8 mouse cellular contexts compared by ENCODE assay signal in genomic region chr13:21722993-21723836, GRCm38 (mm10). TPM values are rescaled to one million over a fixed set of nuclear protein-coding genes. Genes with fewer than 3 reads are reported as not detected.
DNase-seq lines count a peak whose midpoint lies in the region; ATAC-seq and TF ChIP-seq lines count a peak whose summit lies in the region.

No protein-coding gene starts in this region.

- TF ChIP-seq CTCF in kidney, adult 2 months (conservative IDR thresholded peaks at IDR 0.05; ENCODE audit: insufficient read depth, insufficient read length, low read depth, low read length), result no peak
- no peak for TF ChIP-seq CTCF in brain, embryonic 14.5 days (IDR thresholded peaks at IDR 0.05; ENCODE audit: borderline replicate concordance, extremely low read depth, insufficient read depth, insufficient read length)
- TF ChIP-seq CTCF in intestine, postnatal 0 days (IDR thresholded peaks at IDR 0.05; ENCODE audit: low read depth), result 0 out of 2 replicates have a peak, but pooled peaks have one; percentile 14
- TF ChIP-seq CTCF in lung, postnatal 0 days (IDR thresholded peaks at IDR 0.05), result no peak

- H3K4me2 ChIP-seq in kidney, embryonic 14.5 days (replicated peaks; ENCODE audit: low read depth, low read length), result peak overlapping the region; percentile 36
- no peak overlapping the region for H3K4me2 ChIP-seq in intestine, postnatal 0 days (replicated peaks; ENCODE audit: low read depth)
- H3K4me2 ChIP-seq in neural tube, embryonic 12.5 days (replicated peaks), result peak overlapping the region; percentile 60
- H3K4me2 ChIP-seq in lung, postnatal 0 days (replicated peaks; ENCODE audit: low read depth, low read length), result no peak overlapping the region

- no peaks in the 10 kb centered on the region for H3K9me3 ChIP-seq in kidney, embryonic 14.5 days (ENCODE audit: control insufficient read depth, low read length)
- H3K9me3 ChIP-seq in intestine, postnatal 0 days (ENCODE audit: control insufficient read depth), result no peaks in the 10 kb centered on the region
- H3K9me3 ChIP-seq in neural tube, embryonic 12.5 days, result no peaks in the 10 kb centered on the region
- no peaks in the 10 kb centered on the region for H3K9me3 ChIP-seq in lung, postnatal 0 days (ENCODE audit: low read length)

- TF ChIP-seq POLR2A in kidney, adult 2 months (IDR thresholded peaks at IDR 0.05; ENCODE audit: low read depth, low read length), result no peak
- TF ChIP-seq POLR2A in brain, embryonic 14.5 days (IDR thresholded peaks at IDR 0.05; ENCODE audit: borderline replicate concordance, extremely low read depth, insufficient read depth, insufficient read length, poor library complexity, severe bottlenecking), result no peak

- peak overlapping the region; percentile 66; the same call in 1 of the 2 replicates for H3K9ac ChIP-seq in kidney, embryonic 14.5 days (ENCODE audit: low read depth, low read length)
- no peak overlapping the region for H3K9ac ChIP-seq in intestine, postnatal 0 days (ENCODE audit: low read depth, low read length)
- H3K9ac ChIP-seq in neural tube, embryonic 12.5 days, result no peak overlapping the region
- H3K9ac ChIP-seq in lung, postnatal 0 days (replicated peaks; ENCODE audit: low read depth), result no peak overlapping the region

- H3K4me1 ChIP-seq in kidney, embryonic 14.5 days (ENCODE audit: control insufficient read depth, insufficient read depth, low read length), result peaks cover 15% of the 10 kb centered on the region; the same call in 1 of the 2 replicates
- no peaks in the 10 kb centered on the region; the same call in 1 of the 2 replicates for H3K4me1 ChIP-seq in kidney, adult 2 months (ENCODE audit: control insufficient read depth, insufficient read depth, low read length)
- 0 out of 2 replicates have a peak, but pooled peaks cover 3% of the 10 kb centered on the region for H3K4me1 ChIP-seq in intestine, postnatal 0 days (replicated peaks; ENCODE audit: control insufficient read depth, insufficient read depth, low read length)
- peaks cover 17% of the 10 kb centered on the region for H3K4me1 ChIP-seq in neural tube, embryonic 12.5 days
- peaks cover 2% of the 10 kb centered on the region; the same call in 1 of the 2 replicates for H3K4me1 ChIP-seq in lung, postnatal 0 days (ENCODE audit: insufficient read depth, low read depth, low read length)

- H3K27me3 ChIP-seq in kidney, embryonic 14.5 days (ENCODE audit: control insufficient read depth, insufficient read depth, low read length), result no peaks in the 10 kb centered on the region
- H3K27me3 ChIP-seq in kidney, adult 2 months (replicated peaks; ENCODE audit: control insufficient read depth, insufficient read depth, low read length), result peaks cover 1% of the 10 kb centered on the region; the same call in 1 of the 2 replicates
- H3K27me3 ChIP-seq in intestine, postnatal 0 days (replicated peaks; ENCODE audit: control insufficient read depth, insufficient read depth, low read length), result no peaks in the 10 kb centered on the region
- no peaks in the 10 kb centered on the region for H3K27me3 ChIP-seq in neural tube, embryonic 12.5 days (replicated peaks)
- H3K27me3 ChIP-seq in lung, postnatal 0 days (replicated peaks; ENCODE audit: insufficient read depth, low read length), result no peaks in the 10 kb centered on the region

- H3K4me3 ChIP-seq in kidney, embryonic 14.5 days (ENCODE audit: low read length), result no peak overlapping the region
- no peak overlapping the region for H3K4me3 ChIP-seq in kidney, adult 2 months (ENCODE audit: insufficient read depth, low read depth, low read length)
- no peak overlapping the region for H3K4me3 ChIP-seq in intestine, postnatal 0 days (ENCODE audit: low read depth, low read length)
- H3K4me3 ChIP-seq in neural tube, embryonic 12.5 days, result no peak overlapping the region
- no peak overlapping the region for H3K4me3 ChIP-seq in lung, postnatal 0 days (ENCODE audit: low read depth, low read length)

- no peaks in the 10 kb centered on the region for H3K36me3 ChIP-seq in kidney, embryonic 14.5 days (ENCODE audit: control insufficient read depth, insufficient read depth, low read length)
- no peaks in the 10 kb centered on the region for H3K36me3 ChIP-seq in kidney, adult 2 months (ENCODE audit: control insufficient read depth, insufficient read depth, low read length)
- no peaks in the 10 kb centered on the region for H3K36me3 ChIP-seq in intestine, postnatal 0 days (ENCODE audit: control insufficient read depth, insufficient read depth)
- no peaks in the 10 kb centered on the region for H3K36me3 ChIP-seq in neural tube, embryonic 12.5 days
- no peaks in the 10 kb centered on the region for H3K36me3 ChIP-seq in lung, postnatal 0 days (ENCODE audit: insufficient read depth, low read length)

- no peak for TF ChIP-seq EP300 in lung, postnatal 0 days (IDR thresholded peaks at IDR 0.05)

- H3K27ac ChIP-seq in kidney, embryonic 14.5 days (ENCODE audit: low read depth, low read length), result peak overlapping the region; percentile 57; the same call in 1 of the 2 replicates
- H3K27ac ChIP-seq in kidney, adult 2 months (ENCODE audit: insufficient read depth, low read depth, low read length), result no peak overlapping the region
- no peak overlapping the region for H3K27ac ChIP-seq in intestine, postnatal 0 days (ENCODE audit: low read depth, low read length)
- no peak overlapping the region for H3K27ac ChIP-seq in neural tube, embryonic 12.5 days
- no peak overlapping the region for H3K27ac ChIP-seq in lung, postnatal 0 days (ENCODE audit: low read length)

- 27% methylated on average over 5 of the region's 5 CpGs for WGBS in kidney, embryonic 14.5 days
- 48% methylated on average over 5 of the region's 5 CpGs for WGBS in kidney, adult 2 months
- 37% methylated on average over 5 of the region's 5 CpGs for WGBS in intestine, postnatal 0 days
- 27% methylated on average over 5 of the region's 5 CpGs for WGBS in neural tube, embryonic 12.5 days
- WGBS in lung, postnatal 0 days, result 31% methylated on average over 5 of the region's 5 CpGs

- DNase-seq in kidney, adult 2 months, result no peak
- DNase-seq in brain, embryonic 14.5 days (ENCODE audit: low read depth), result peak; percentile 26
- DNase-seq in lung, postnatal 0 days (ENCODE audit: low spot score), result no peak
- DNase-seq in left cerebral cortex, postnatal 36 days (ENCODE audit: low spot score in 2 of 2), result no peak
- no peak for DNase-seq in frontal cortex, postnatal 36 days (ENCODE audit: low spot score in 2 of 2)

- no peak for ATAC-seq in kidney, embryonic 14.5 days (ENCODE audit: low FRiP score, low TSS enrichment)
- ATAC-seq in intestine, postnatal 0 days, result no peak
- ATAC-seq in neural tube, embryonic 12.5 days (ENCODE audit: low FRiP score, low read depth), result no peak
- no peak for ATAC-seq in lung, postnatal 0 days

- intact Hi-C loops in left cerebral cortex, postnatal 36 days (cut with DNase I), result loop anchor here (10.0 kb wide), 1 partner anchor 1962 kb away; the partner anchor contains the start of genes Hist1h2ac and Hist1h2bc

RNA-seq across cellular contexts. Expression of gene Hist1h2bm, which starts 1.4 kb away (rescaled TPM):
- 6.8 and 12.6 TPM in 2 replicates for polyA plus RNA-seq in kidney, embryonic 14.5 days (2014; fragmentation: Nextera tagmentation; extraction: Ambion mirVana)
- polyA plus RNA-seq in kidney, adult 2 months (2012; rRNA removed), result 0.24 and 0.38 TPM in 2 replicates
- polyA plus RNA-seq in brain, embryonic 14.5 days (2012; rRNA removed), result 17.0 and 18.2 TPM in 2 replicates
- 0.51 and 0.76 TPM in 2 replicates for polyA plus RNA-seq in intestine, postnatal 0 days (2015; fragmentation: Nextera tagmentation; extraction: Ambion mirVana)
- polyA plus RNA-seq in neural tube, embryonic 12.5 days (2016; fragmentation: Nextera tagmentation; extraction: Ambion mirVana), result 2.9 and 4.4 TPM in 2 replicates
- 0.66 and 0.67 TPM in 2 replicates for polyA plus RNA-seq in lung, postnatal 0 days (2015; fragmentation: Nextera tagmentation; extraction: Ambion mirVana)
- 1 to 10 TPM; 4.0 to 5.5 TPM for total RNA-seq in left cerebral cortex, postnatal 36 days (2021)

RNA-seq across cellular contexts. Expression of gene Hist1h3h, which starts 5.8 kb away (rescaled TPM):
- 11.7 and 35.9 TPM in 2 replicates for polyA plus RNA-seq in kidney, embryonic 14.5 days (2014; fragmentation: Nextera tagmentation; extraction: Ambion mirVana)
- polyA plus RNA-seq in kidney, adult 2 months (2012; rRNA removed), result 1.1 and 2.2 TPM in 2 replicates
- polyA plus RNA-seq in brain, embryonic 14.5 days (2012; rRNA removed), result 39.0 and 49.4 TPM in 2 replicates
- polyA plus RNA-seq in intestine, postnatal 0 days (2015; fragmentation: Nextera tagmentation; extraction: Ambion mirVana), result 2.4 and 2.9 TPM in 2 replicates
- polyA plus RNA-seq in neural tube, embryonic 12.5 days (2016; fragmentation: Nextera tagmentation; extraction: Ambion mirVana), result 14.0 and 17.0 TPM in 2 replicates
- 2.0 TPM in 1 of 2 replicates, not detected in the other for polyA plus RNA-seq in lung, postnatal 0 days (2015; fragmentation: Nextera tagmentation; extraction: Ambion mirVana)
- 10 to 100 TPM; 73.2 to 76.4 TPM for total RNA-seq in left cerebral cortex, postnatal 36 days (2021)

RNA-seq across cellular contexts. Expression of gene Hist1h2ai, which starts 7.0 kb away (rescaled TPM):
- 28.1 and 88.2 TPM in 2 replicates for polyA plus RNA-seq in kidney, embryonic 14.5 days (2014; fragmentation: Nextera tagmentation; extraction: Ambion mirVana)
- 0.49 and 1.2 TPM in 2 replicates for polyA plus RNA-seq in kidney, adult 2 months (2012; rRNA removed)
- 14.3 and 24.3 TPM in 2 replicates for polyA plus RNA-seq in brain, embryonic 14.5 days (2012; rRNA removed)
- 6.1 and 12.0 TPM in 2 replicates for polyA plus RNA-seq in intestine, postnatal 0 days (2015; fragmentation: Nextera tagmentation; extraction: Ambion mirVana)
- 16.2 and 34.8 TPM in 2 replicates for polyA plus RNA-seq in neural tube, embryonic 12.5 days (2016; fragmentation: Nextera tagmentation; extraction: Ambion mirVana)
- polyA plus RNA-seq in lung, postnatal 0 days (2015; fragmentation: Nextera tagmentation; extraction: Ambion mirVana), result 5.4 TPM in 1 of 2 replicates, not detected in the other
- total RNA-seq in left cerebral cortex, postnatal 36 days (2021), result 10 to 100 TPM; 26.5 to 66.3 TPM

RNA-seq across cellular contexts. Expression of gene Hist1h2bl, which starts 7.3 kb away (rescaled TPM):
- 3.3 and 5.5 TPM in 2 replicates for polyA plus RNA-seq in kidney, embryonic 14.5 days (2014; fragmentation: Nextera tagmentation; extraction: Ambion mirVana)
- polyA plus RNA-seq in kidney, adult 2 months (2012; rRNA removed), result 1.0 TPM in 1 of 2 replicates, not detected in the other
- polyA plus RNA-seq in brain, embryonic 14.5 days (2012; rRNA removed), result 11.3 and 14.5 TPM in 2 replicates
- polyA plus RNA-seq in intestine, postnatal 0 days (2015; fragmentation: Nextera tagmentation; extraction: Ambion mirVana), result 1.9 TPM in 1 of 2 replicates, not detected in the other
- 1.6 and 1.7 TPM in 2 replicates for polyA plus RNA-seq in neural tube, embryonic 12.5 days (2016; fragmentation: Nextera tagmentation; extraction: Ambion mirVana)
- polyA plus RNA-seq in lung, postnatal 0 days (2015; fragmentation: Nextera tagmentation; extraction: Ambion mirVana), result not detected in 2 replicates
- 10 to 100 TPM; 25.8 to 35.2 TPM for total RNA-seq in left cerebral cortex, postnatal 36 days (2021)

RNA-seq across cellular contexts. Expression of gene Hist1h4j, which starts 11.6 kb away (rescaled TPM):
- polyA plus RNA-seq in kidney, embryonic 14.5 days (2014; fragmentation: Nextera tagmentation; extraction: Ambion mirVana), result 2.4 and 2.6 TPM in 2 replicates
- 0.75 and 1.1 TPM in 2 replicates for polyA plus RNA-seq in kidney, adult 2 months (2012; rRNA removed)
- 17.8 and 19.9 TPM in 2 replicates for polyA plus RNA-seq in brain, embryonic 14.5 days (2012; rRNA removed)
- polyA plus RNA-seq in intestine, postnatal 0 days (2015; fragmentation: Nextera tagmentation; extraction: Ambion mirVana), result 0.40 and 0.42 TPM in 2 replicates
- polyA plus RNA-seq in neural tube, embryonic 12.5 days (2016; fragmentation: Nextera tagmentation; extraction: Ambion mirVana), result 0.87 and 1.6 TPM in 2 replicates
- polyA plus RNA-seq in lung, postnatal 0 days (2015; fragmentation: Nextera tagmentation; extraction: Ambion mirVana), result not detected in 2 replicates
- total RNA-seq in left cerebral cortex, postnatal 36 days (2021), result 10 to 100 TPM; 16.7 to 20.3 TPM

Comparison
In these comparisons a context has a peak if more than half of its experiments do, and no peak if none do; other contexts are left out.
1. H3K4me2 ChIP-seq: peak in kidney, embryonic 14.5 days (single experiment) and neural tube, embryonic 12.5 days (single experiment); none in intestine, postnatal 0 days (single experiment) and lung, postnatal 0 days (single experiment).